ENCODE assay signal across 8 mouse cellular contexts in the genomic region with DNA sequence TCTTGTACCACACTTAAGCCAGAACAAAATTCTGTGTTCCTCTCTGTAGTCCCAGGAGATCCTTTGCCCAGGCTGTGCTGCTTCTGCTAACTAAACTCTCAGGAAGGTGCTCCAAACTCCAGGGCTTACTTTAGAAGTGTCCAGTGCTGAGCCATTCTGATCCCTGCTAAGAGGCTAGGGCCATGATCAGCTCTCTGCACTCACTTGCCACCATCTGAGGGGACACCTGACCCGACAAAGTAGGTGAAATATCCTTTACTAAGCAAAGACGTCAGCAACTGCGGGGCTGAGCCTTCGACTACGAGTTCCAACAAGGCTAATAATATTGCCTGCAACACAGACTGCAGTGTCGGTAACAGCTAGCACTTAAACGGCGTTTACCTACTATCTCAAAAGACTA. TPM values are rescaled to one million over a fixed set of nuclear protein-coding genes. Genes with fewer than 3 reads are reported as not detected.
DNase-seq lines count a peak whose midpoint lies in the region; ATAC-seq and TF ChIP-seq lines count a peak whose summit lies in the region.
"Had no signal": no experiment of that assay in that cellular context is flagged by ENCODE, and none has a peak within 500 bp of the region (broad histone marks: within the 10 kb centered on the region; RNA-seq: fewer than 3 reads in every experiment).

No protein-coding gene starts in this region.

- no peaks in the 10 kb centered on the region for H3K9me3 ChIP-seq in lung, embryonic 14.5 days (ENCODE audit: low read depth, low read length)
- H3K9me3 ChIP-seq in embryonic facial prominence, embryonic 11.5 days (replicated peaks; ENCODE audit: control insufficient read depth, low read length) = no peaks in the 10 kb centered on the region
- no peaks in the 10 kb centered on the region for H3K9me3 ChIP-seq in hindbrain, embryonic 14.5 days (ENCODE audit: control insufficient read depth, low read length)
- no peaks in the 10 kb centered on the region for H3K9me3 ChIP-seq in midbrain, postnatal 0 days (ENCODE audit: low read length)

- peak; percentile 26 for DNase-seq in lung, embryonic 14.5 days
- no peak for DNase-seq in lung, postnatal 14 days
- DNase-seq in embryonic facial prominence, embryonic 11.5 days (ENCODE audit: low spot score) = no peak
- DNase-seq in hindbrain, embryonic 14.5 days (ENCODE audit: low spot score) = no peak
- no peak for DNase-seq in midbrain, postnatal 0 days (ENCODE audit: low spot score)
- no peak for DNase-seq in frontal cortex, postnatal 10 days (ENCODE audit: low spot score in 2 of 2)
- DNase-seq in frontal cortex, postnatal 25 days (ENCODE audit: low spot score in 2 of 2) = no peak

- peak overlapping the region; percentile 69 for H3K9ac ChIP-seq in lung, embryonic 14.5 days
- peak overlapping the region; percentile 69 for H3K9ac ChIP-seq in embryonic facial prominence, embryonic 11.5 days (replicated peaks; ENCODE audit: low read length)
- peak overlapping the region; percentile 67 for H3K9ac ChIP-seq in hindbrain, embryonic 14.5 days
- H3K9ac ChIP-seq in midbrain, postnatal 0 days (replicated peaks; ENCODE audit: low read length, poor library complexity, severe bottlenecking) = peak overlapping the region; percentile 69

- no peaks in the 10 kb centered on the region for H3K27me3 ChIP-seq in lung, embryonic 14.5 days (ENCODE audit: insufficient read depth, low read length)
- no peaks in the 10 kb centered on the region for H3K27me3 ChIP-seq in embryonic facial prominence, embryonic 11.5 days (ENCODE audit: control insufficient read depth, insufficient read depth, low read length)
- H3K27me3 ChIP-seq in hindbrain, embryonic 14.5 days (ENCODE audit: control insufficient read depth, insufficient read depth, low read length) = no peaks in the 10 kb centered on the region
- no peaks in the 10 kb centered on the region for H3K27me3 ChIP-seq in midbrain, postnatal 0 days (ENCODE audit: insufficient read depth, low read length)

- WGBS in lung, embryonic 14.5 days = under 1% methylated on average over 8 of the region's 8 CpGs
- 5% methylated on average over 8 of the region's 8 CpGs for WGBS in embryonic facial prominence, embryonic 11.5 days
- 10% methylated on average over 8 of the region's 8 CpGs for WGBS in hindbrain, embryonic 14.5 days
- WGBS in midbrain, postnatal 0 days = 1% methylated on average over 8 of the region's 8 CpGs

- peak overlapping the region; percentile 93 for H3K4me2 ChIP-seq in lung, embryonic 14.5 days
- peak overlapping the region; percentile 97 for H3K4me2 ChIP-seq in embryonic facial prominence, embryonic 11.5 days (ENCODE audit: low read depth, low read length)
- H3K4me2 ChIP-seq in hindbrain, embryonic 14.5 days (replicated peaks) = peak overlapping the region; percentile 98
- H3K4me2 ChIP-seq in midbrain, postnatal 0 days (ENCODE audit: low read depth, low read length, poor library complexity, severe bottlenecking) = peak overlapping the region; percentile 95

- no peak overlapping the region for H3K27ac ChIP-seq in lung, embryonic 14.5 days (ENCODE audit: low read depth)
- no peak overlapping the region for H3K27ac ChIP-seq in embryonic facial prominence, embryonic 11.5 days (replicated peaks; ENCODE audit: low read depth, low read length)
- H3K27ac ChIP-seq in hindbrain, embryonic 14.5 days = no peak overlapping the region
- no peak overlapping the region for H3K27ac ChIP-seq in midbrain, postnatal 0 days (ENCODE audit: low read depth, low read length)

- no peak for TF ChIP-seq CTCF in lung, embryonic 14.5 days (IDR thresholded peaks at IDR 0.05; ENCODE audit: low read depth)
- no peak for TF ChIP-seq CTCF in midbrain, postnatal 0 days (IDR thresholded peaks at IDR 0.05)

- ATAC-seq in lung, embryonic 14.5 days (ENCODE audit: insufficient read depth) = no peak
- ATAC-seq in embryonic facial prominence, embryonic 11.5 days (replicated peaks; ENCODE audit: insufficient number of reproducible peaks, low FRiP score, low TSS enrichment, low read depth) = no peak
- no peak for ATAC-seq in hindbrain, embryonic 14.5 days (ENCODE audit: low FRiP score)
- no peak for ATAC-seq in midbrain, postnatal 0 days (ENCODE audit: low FRiP score)

- H3K4me3 ChIP-seq in lung, embryonic 14.5 days (ENCODE audit: low read depth, low read length) = peak overlapping the region; percentile 65
- peak overlapping the region; percentile 59 for H3K4me3 ChIP-seq in embryonic facial prominence, embryonic 11.5 days (ENCODE audit: low read depth, low read length)
- peak overlapping the region; percentile 63 for H3K4me3 ChIP-seq in hindbrain, embryonic 14.5 days (replicated peaks; ENCODE audit: low read length)
- H3K4me3 ChIP-seq in midbrain, postnatal 0 days (ENCODE audit: low read depth, low read length) = peak overlapping the region; percentile 71

- H3K4me1 ChIP-seq in lung, embryonic 14.5 days (ENCODE audit: insufficient read depth) = peaks cover 5% of the 10 kb centered on the region; the same call in 1 of the 2 replicates
- no peaks in the 10 kb centered on the region for H3K4me1 ChIP-seq in embryonic facial prominence, embryonic 11.5 days (ENCODE audit: control insufficient read depth, insufficient read depth, low read length)
- H3K4me1 ChIP-seq in hindbrain, embryonic 14.5 days (replicated peaks; ENCODE audit: control insufficient read depth, insufficient read depth, low read length) = peaks cover 17% of the 10 kb centered on the region
- peaks cover 13% of the 10 kb centered on the region for H3K4me1 ChIP-seq in midbrain, postnatal 0 days (ENCODE audit: insufficient read depth, low read length)

- H3K36me3 ChIP-seq in lung, embryonic 14.5 days (ENCODE audit: insufficient read depth) = peaks cover 3% of the 10 kb centered on the region; the same call in 1 of the 2 replicates
- no peaks in the 10 kb centered on the region for H3K36me3 ChIP-seq in embryonic facial prominence, embryonic 11.5 days (replicated peaks; ENCODE audit: control insufficient read depth, insufficient read depth, low read depth, low read length)
- H3K36me3 ChIP-seq in hindbrain, embryonic 14.5 days (replicated peaks; ENCODE audit: control insufficient read depth, insufficient read depth) = no peaks in the 10 kb centered on the region
- no peaks in the 10 kb centered on the region for H3K36me3 ChIP-seq in midbrain, postnatal 0 days (ENCODE audit: insufficient read depth, low read length)

RNA-seq across cellular contexts. Expression of gene Qdpr, which starts 0.8 kb away (rescaled TPM):
- 117 and 122 TPM in 2 replicates for polyA plus RNA-seq in lung, embryonic 14.5 days (2014; fragmentation: Nextera tagmentation; extraction: Ambion mirVana)
- 127 and 131 TPM in 2 replicates for polyA plus RNA-seq in embryonic facial prominence, embryonic 11.5 days (2014; fragmentation: Nextera tagmentation; extraction: Ambion mirVana)
- 96.6 and 105 TPM in 2 replicates for polyA plus RNA-seq in hindbrain, embryonic 14.5 days (2014; fragmentation: Nextera tagmentation; extraction: Ambion mirVana)
- total RNA-seq in midbrain, postnatal 0 days (2014; rRNA removed) = 37.3 and 40.0 TPM in 2 replicates
- 139 and 147 TPM in 2 replicates for polyA plus RNA-seq in midbrain, postnatal 0 days (2015; fragmentation: Nextera tagmentation; extraction: Ambion mirVana)

RNA-seq across cellular contexts. Expression of gene Clrn2, which starts 4.3 kb away (rescaled TPM):
- polyA plus RNA-seq in lung, embryonic 14.5 days (2014; fragmentation: Nextera tagmentation; extraction: Ambion mirVana) = not detected in 2 replicates
- 0.22 TPM in 2 replicates for polyA plus RNA-seq in embryonic facial prominence, embryonic 11.5 days (2014; fragmentation: Nextera tagmentation; extraction: Ambion mirVana)
- 0.22 and 0.35 TPM in 2 replicates for polyA plus RNA-seq in hindbrain, embryonic 14.5 days (2014; fragmentation: Nextera tagmentation; extraction: Ambion mirVana)
- 0.27 TPM in 1 of 2 replicates, not detected in the other for total RNA-seq in midbrain, postnatal 0 days (2014; rRNA removed)
- not detected in 2 replicates for polyA plus RNA-seq in midbrain, postnatal 0 days (2015; fragmentation: Nextera tagmentation; extraction: Ambion mirVana)
- total RNA-seq: heart, adult 18-20 months had no signal

RNA-seq across cellular contexts. Expression of gene Lap3, which starts 44.0 kb away (rescaled TPM):
- 116 and 119 TPM in 2 replicates for polyA plus RNA-seq in lung, embryonic 14.5 days (2014; fragmentation: Nextera tagmentation; extraction: Ambion mirVana)
- 101 and 103 TPM in 2 replicates for polyA plus RNA-seq in embryonic facial prominence, embryonic 11.5 days (2014; fragmentation: Nextera tagmentation; extraction: Ambion mirVana)
- 35.3 and 38.6 TPM in 2 replicates for polyA plus RNA-seq in hindbrain, embryonic 14.5 days (2014; fragmentation: Nextera tagmentation; extraction: Ambion mirVana)
- 20.9 and 23.9 TPM in 2 replicates for total RNA-seq in midbrain, postnatal 0 days (2014; rRNA removed)
- 27.7 and 29.7 TPM in 2 replicates for polyA plus RNA-seq in midbrain, postnatal 0 days (2015; fragmentation: Nextera tagmentation; extraction: Ambion mirVana)
